Mouse (Mus musculus) brain, embryonic 14.5 days (tissue): Measurements from ENCODE around the gene Zan.

Experiments used
- CTCF ChIP-seq: fragments of 200-500 bp; IDR thresholded peaks from 2 replicates; pipeline ENCODE4 v1.5.1; 2012; ENCODE audit warnings: inconsistent platforms, mild to moderate bottlenecking, moderate library complexity, borderline replicate concordance; ENCODE audit not compliant: insufficient read depth, insufficient read length; ENCODE audit errors: extremely low read depth
- POLR2A ChIP-seq: fragments of 200-500 bp; IDR thresholded peaks from 2 replicates; pipeline ENCODE4 v1.6.1; 2012; ENCODE audit warnings: mild to moderate bottlenecking, inconsistent platforms, borderline replicate concordance; ENCODE audit not compliant: poor library complexity, insufficient read depth, insufficient read length, severe bottlenecking; ENCODE audit errors: extremely low read depth

- TF ChIP-seq POLR2A: no peak
- TF ChIP-seq CTCF: no peak
Measured at GRCm38 (mm10) chr5:137433889-137434288, 43.0 kb downstream of the Zan start.
